Mouse (Mus musculus) skeletal muscle tissue, adult 2 months (tissue): ENCODE results near the gene St7l.
"Not testable (repeated sequence)": the region's sequence is repeated elsewhere in the genome, so short reads cannot be mapped to it uniquely, and the experiment has no call there.

Experiments
- DNase-seq: peaks from one replicate; pipeline ENCODE4 v3.0.0-alpha.2; 2012; ENCODE audit warnings: low read depth, low spot score

The St7l gene

DNA sequence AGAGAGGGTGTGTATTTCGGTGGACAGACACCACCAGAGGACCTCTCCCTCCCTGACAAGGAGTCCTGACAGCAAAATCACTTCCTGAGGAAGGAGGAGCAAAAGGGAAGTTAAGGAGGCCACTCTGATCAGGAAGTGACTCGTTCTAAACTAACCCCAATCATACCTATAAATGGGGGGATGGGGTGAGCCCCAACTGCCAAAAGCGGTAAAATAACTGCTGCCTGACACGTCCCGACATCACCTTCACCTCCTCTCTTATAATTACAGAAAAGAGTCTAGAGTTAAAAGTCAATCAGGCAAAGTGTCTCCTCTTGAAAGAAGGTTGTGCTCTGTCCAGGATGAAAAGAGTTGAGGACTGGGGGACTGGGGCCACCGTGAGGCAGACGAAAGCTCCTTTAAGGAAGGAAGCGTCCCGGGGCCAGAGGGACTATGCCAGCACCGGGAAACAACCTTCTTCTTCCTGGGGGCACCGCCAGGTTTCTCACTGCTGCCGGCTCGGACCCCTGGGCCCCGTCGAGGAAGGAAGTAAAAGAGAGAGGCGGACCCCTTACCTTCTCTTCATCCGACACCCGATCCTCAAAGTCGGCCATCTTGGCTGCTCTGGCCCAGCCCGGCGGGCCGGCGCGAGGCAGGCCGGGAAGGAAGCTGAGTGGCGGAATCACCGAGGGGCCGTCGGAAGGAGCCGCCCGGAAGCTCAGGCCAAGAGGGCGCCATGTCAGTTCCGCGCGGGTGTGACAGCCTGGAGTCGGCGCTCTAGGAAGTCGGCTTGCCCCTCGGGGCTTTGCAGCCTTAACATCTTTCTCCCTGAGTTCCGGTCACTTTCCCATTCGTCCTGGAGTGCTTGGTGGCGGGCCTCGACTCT, at the start of gene St7l, which contains the start of gene Capza1:
Gene St7l (plus strand): TSS at position 220 of the 865 bp plus-strand sequence.
Gene Capza1 (minus strand): TSS at position 720 of the 865 bp plus-strand sequence.
- peak; percentile 87 for DNase-seq

DNA sequence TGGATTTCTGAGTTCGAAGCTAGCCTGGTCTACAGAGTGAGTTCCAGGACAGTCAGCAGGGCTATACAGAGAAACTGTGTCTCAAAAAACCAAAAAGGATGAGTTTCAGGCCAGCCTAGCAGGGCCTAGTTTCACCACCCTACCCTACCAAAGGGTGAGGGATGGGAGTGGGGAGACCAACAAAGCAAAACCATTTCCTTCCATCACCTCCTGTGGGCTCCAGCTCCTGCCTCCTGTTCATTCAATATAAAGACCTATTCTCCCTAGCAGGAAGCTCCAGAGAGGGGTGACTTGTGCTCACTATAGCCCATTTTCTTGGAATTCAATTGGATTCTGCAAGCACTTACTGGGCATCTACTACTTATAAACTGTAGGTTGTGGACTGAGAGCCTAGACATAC, 49.1 kb upstream of the St7l start:
- DNase-seq, result no peak

DNA sequence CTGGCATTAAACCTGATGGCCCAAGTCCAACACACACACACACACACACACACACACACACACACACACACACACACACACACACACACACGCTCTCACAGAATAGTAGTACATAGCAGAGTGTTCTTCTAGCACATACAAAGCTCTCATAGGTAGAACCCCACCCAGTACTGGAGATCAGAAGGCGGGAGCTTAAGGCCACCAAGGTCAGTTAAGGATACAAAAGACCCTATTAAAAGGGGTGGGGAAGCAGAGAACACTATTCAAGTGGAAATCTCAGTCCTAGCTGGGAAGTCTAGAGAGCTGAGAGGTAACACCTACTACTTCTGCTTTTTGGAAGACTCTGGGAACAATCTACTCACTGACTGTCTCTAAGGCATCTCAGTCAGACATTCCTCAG, 48.5 kb upstream of the St7l start:
- DNase-seq, result no peak

DNA sequence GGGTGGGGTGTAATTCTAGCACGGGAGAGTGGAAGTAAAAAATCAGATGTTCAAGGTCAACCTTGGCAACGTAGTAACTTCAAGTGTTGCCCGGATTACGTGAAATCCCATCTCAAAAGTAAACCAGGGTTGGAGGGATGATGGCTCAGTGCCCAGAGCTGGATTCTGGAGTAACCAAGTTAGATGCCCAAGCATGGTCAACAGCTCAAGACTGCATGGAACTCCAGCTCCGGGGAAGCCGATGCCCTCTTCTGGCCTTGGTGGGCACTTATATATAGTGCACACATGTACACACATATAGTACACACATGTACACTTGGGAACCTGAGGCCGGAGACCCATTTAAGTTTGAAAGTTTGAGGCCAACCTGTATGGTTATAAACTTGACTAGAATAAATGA, 47.7 kb upstream of the St7l start:
- no peak for DNase-seq

DNA sequence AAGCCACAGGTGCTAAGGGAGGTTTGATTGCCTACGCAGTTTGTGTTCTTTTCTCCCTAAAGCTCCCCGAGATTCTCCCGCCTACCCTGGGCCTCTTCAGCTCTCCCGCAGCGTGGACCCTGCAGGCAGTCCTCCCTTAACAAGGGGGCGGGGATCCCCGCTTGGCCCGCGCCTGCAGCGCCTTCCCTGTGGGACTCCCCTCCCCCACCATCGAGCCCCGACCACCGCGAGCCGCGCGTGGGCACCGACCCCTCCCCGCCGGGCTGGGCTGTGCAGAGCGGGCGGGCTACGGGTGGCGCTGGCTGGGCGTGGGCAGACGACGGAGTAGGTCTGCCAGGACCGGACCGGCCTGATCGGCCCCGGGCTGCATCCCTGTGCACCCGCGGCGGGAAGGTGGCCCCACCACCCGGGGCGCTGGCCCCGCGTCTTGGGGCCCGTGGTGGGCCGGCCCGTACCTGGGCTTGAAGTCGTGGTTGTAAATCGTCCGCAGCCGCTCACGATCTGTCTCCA, 46.3 kb upstream of the St7l start:
- no peak for DNase-seq

DNA sequence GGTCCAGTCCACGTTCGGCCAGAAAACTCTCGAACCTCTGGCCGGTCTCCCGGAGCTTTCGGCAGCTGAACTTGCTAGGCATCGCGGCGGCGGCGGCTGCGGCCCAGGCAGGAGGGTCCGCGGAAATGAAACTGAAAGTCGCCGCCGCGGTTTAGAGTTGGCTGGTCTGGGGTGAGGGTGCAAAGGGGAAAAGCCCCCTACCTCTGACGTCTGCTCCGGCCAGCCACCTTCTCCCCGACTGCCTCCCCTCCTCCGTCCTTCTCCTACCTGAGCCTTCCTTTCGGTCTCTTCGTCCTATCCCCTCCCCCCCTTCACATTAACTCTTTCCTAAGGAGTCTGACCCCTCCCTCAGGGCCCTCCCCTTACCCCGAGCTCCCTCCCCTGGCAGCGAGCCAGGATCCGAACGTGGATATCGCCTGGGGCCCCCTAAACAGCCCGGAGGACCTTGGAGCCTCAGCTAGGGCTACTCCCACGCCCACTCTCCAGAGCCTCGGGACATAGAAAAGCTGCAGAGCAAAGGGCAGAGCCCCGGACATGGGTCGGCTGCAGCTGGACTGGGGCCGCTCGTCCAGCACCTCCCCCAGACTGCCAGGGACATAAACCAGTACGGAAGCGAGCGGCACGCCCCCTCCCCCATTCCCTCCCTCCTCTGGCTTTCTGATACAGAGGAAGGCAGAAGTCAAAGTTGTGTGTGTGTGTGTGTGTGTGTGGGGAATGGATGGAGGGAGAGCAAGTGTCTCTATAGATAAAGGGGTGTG, 45.6 kb upstream of the St7l start, which contains the start of gene Mov10:
Gene Mov10 (minus strand): TSS at position 573 of the 758 bp plus-strand sequence.
- peak; percentile 33 for DNase-seq

DNA sequence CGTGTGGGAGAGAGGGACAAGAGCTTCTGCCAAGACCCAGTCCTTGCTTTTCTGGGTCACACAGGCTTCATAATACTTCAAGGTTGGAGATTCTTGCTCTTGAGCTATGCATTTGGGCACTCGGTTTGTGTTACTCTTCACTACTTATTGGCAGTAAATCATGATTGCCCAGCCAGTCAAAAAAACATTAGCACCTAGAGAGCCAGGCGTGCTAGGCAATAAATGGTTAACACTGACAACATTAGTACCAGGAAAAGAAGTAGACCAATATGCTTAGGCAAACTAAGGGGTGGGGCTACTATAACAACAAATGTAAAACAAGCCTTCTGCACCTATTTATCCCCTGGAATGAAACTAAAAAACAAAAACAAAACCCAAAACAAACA, 45.1 kb upstream of the St7l start:
- DNase-seq, result no peak

DNA sequence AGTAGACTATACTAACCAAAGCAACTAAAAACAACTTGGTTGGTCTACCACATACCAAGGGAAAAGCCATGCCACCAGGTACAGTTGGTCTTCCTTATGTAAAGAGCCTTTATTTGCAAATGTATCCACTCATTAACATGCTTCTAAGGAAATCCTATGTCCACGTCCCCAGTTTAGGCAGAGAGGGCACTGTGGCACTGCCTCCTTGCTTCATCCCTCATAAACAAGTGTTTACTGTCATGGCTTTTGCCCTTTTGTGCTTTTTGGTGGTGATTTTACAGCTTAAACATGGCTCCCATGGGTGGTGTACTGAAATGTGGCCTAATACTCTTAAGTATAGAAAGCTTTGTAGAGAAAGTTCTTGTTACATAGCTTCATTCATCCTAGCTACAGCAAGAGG, 43.4 kb upstream of the St7l start:
- no peak for DNase-seq

DNA sequence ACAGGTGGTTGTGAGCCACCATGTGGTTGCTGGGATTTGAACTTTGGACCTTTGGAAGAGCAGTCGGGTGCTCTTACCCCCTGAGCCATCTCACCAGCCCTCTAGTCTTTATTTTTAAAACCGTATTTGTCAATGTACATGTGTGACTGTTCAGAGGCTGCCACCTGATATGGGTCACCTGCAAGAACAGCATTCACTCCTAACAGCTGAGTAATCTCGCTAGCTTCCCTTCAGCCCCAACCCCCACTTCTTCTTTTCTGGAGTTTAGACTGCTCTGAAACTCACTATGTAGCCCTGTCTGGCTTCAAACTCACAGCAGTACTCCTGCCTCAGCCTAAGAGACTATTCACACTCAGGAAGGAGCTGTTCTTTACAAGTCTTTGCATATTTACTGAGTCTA, 41.4 kb upstream of the St7l start:
- no peak for DNase-seq

DNA sequence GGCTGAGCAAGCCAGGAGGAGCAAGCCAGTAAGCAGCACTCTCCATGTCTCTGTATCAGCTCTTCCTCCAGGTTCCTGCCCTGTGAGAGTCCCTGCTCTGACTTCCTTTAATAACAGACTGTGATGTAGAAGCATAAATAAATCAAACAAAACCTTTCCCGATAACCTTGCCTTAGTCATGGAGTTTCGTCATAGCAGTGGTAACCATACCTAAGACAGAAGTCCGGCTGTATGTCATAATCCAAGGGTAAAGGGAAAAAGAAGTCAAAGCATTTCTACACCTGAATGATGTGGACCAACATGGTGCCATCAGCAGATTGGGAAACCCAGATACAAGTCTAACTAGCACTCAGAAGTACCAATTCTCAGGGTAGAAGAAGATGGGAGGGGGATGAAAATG, 28.0 kb upstream of the St7l start:
- no peak for DNase-seq

DNA sequence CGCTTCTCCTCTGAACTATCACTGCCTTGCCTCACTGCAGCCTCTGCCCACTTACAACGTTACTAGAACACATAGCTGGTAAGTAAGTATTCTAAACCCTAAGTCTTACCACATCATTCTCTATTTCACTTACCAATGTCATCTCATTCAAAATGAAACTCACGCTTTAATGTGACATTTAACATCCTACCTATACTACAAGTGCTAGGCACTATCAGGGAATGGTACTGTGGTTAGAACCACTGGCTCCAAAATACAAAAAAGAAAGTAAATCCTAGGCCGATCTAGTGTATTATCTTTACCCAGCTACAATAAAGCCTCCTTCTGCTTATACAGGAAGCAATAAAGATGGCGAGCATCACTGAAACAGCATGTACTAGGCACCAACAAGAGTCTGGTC, 22.8 kb upstream of the St7l start:
- no peak for DNase-seq

DNA sequence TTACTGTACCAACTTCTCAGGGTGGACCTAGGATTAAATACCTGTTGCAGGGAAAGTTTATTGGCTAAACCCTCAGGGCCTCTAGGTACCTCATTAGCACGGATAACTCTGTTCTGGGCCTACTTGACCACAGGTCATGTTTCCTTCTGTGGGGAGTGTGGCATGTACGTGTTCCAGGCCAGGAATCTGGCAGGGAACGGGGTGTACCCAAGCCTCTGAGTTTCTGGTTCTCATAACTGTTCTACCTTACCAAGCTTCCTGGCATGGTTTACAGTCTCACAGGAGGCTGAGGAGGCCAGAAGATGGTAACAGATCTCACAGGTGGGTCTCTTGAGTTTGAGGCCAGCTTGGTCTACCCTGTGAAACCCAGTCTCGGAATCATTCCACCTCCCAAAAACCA, 17.2 kb upstream of the St7l start:
- peak; percentile 77 for DNase-seq

DNA sequence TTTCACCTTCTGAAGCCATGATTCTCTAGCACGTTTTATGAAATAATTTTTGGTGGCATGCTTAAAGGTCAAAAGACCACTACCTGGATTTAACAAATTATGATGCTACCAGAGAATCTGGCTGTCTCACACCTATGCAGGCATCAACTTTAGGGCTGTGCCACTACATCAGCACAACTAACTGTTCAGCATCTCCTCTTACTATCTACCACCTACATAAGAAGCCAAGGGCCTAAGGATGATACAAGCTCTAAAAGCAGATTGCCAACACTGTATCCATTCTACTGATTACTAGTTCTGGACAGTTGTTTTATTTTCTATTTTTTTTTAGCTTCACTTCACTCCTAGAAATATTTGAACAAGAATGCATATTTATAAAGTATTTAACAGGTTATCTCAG, 9.3 kb upstream of the St7l start:
- no peak for DNase-seq

DNA sequence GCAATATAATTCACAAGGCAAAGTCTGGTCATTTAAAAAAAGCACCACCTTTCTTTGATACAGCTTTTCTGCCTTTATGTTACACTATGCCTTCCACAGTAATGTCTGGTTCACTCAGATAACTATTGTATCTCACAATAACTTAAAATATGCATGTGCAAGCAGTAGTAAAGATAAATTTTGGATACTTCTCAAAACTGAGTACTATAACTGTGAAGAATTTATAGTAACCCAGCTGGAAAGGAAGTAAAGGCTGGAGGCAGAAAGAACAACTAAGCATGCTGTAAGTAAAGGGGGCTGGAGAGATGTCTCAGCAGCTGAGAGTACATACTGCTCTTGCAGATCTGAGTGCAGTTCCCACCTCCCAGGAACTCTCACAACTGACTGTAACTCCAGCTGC, 8.9 kb upstream of the St7l start:
- no peak for DNase-seq

DNA sequence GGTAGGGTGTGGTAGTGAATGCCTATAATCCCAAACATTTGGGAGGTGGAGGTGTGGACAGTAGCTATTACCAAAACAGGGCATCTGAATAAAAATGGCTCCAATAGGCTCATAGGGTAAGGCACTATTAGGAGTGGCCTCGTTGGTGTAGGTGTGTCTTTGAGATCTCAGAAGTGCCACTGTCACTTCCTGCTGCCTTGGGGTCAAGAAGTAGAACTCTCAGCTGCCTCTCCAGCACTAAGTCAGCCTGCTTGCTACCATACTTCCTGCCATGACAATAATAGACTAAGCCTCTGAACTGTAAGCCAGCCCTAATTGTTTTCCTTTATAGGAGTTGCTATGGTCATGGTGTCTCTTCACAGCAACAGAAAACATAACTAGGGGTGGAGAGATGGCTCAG, 7.7 kb upstream of the St7l start:
- no peak for DNase-seq

DNA sequence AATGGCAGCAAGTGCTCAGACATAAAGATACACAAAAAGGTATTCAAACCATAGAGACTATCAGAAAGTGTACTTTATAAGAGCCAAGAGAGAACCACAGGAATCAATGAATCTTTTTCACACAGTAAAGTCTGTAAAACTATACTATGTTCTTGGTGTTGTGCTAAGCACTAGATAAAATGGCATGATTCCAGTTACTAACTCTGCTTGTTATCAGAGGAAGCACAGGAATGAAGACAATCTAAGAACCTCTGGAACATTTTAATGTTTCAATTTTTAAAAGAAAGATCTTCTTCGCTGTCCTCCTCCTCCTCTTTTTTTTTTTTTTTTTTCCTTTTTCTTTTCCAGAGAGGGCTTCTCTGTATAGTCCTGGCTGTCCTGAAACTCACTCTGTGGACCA, 5.2 kb upstream of the St7l start:
- no peak for DNase-seq

DNA sequence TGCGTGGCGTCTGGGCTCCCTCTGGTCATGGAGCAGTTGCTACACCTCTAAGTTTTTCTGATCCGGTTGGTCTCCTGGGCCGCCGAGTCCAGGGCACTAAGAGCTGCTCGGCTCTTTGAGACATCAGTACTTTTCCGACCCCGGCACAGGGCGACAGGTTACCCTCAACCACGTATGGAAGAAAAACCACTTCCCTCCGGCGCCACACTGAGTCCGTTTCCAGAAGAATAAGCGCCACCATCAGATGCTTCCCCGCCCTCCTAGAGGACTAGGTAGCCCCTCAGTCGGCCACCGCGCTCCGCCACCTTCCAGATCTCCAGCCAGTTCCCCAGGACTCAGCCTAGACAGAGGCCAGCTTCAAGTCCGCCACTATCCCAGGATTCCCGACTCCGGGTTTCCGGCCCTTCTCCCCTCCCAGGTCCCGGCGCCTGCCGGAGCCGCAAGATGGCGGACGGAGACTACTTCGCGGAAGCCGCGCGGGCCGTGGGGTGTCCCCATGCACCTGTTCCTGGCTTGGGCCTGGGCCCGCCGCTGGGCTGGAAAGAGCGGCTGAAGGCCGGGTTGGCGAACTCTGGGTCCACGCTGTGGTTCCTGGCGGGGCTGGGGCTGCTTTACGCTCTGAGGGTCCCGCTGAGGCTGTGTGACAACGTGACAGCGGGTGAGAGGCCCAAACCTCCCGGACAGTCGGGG, 991 bp downstream of the St7l start:
- DNase-seq, result peak; percentile 86

DNA sequence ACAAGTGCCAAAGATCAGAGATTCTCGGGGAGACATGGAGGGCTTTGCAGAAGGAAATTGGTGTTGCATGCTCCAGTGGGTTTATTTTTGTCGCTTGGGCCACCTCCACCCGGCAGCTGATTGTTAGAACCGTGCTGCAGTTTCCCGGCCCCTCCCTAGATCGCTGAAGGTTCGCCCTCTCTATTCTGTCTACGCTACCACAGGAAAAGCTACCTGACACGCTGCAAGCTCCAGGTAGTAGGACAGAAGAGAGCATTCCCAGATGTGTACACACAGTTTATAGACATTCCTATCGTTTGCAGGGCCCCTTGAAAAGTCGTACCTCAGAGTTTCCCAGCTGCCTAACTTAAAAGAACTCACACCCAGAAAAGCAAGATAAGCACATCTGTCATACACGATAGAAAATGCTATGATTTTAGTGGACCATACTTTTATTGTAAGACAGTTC, 1.6 kb downstream of the St7l start:
- no peak for DNase-seq

DNA sequence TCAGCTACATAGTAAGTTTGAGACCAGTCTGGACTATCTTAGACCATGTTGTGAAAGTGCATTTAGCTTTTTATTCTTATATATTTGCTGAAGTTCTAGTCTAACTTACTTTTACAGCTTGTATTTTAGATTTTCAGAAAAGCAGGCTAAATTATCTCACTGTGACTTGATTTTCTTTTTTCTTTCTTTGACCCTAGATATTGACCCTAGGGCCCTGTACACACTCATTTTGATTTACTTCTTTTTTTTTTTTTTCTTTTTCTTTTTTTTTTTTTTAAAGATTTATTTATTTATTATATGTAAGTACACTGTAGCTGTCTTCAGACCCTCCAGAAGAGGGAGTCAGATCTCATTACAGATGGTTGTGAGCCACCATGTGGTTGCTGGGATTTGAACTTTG, 2.9 kb downstream of the St7l start:
- not testable (repeated sequence) for DNase-seq

DNA sequence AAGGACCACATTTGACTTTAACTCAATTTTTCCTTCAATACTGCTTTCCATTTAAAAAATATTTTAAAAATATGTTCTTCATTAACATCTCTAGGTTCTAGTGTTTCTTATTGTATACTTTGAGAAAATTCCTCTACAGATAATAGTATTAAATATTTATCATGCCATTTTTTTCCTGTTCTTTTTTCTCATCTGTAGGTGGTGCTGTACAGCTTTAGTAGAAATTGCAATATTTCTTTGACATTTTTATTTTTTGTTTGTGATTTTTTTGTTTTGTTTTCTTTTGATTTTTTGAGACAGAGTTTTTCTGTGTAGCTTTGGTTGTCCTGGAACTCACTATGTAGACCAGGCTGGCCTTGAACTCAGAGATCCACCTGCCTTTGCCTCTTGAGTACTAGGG, 5.8 kb downstream of the St7l start:
- no peak for DNase-seq

DNA sequence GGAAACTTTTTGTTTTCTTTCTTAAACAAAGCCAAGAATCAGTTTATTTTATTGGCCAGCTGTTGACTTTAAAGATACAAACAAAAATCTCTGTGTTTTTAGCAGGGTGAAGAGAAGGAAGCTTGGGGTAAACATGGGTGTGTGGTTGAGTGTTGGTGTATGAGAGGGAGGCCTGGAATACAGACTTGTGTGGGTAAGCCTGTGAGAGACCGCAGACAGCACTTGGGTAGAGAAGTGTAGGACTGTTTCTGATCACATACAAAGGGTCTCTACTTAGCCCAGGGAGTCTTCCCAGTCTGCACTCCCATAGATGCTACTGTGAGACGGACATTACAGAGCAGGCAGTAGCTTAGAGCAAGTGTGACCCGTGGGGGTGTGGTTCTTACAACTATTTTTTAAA, 24.8 kb downstream of the St7l start:
- no peak for DNase-seq

DNA sequence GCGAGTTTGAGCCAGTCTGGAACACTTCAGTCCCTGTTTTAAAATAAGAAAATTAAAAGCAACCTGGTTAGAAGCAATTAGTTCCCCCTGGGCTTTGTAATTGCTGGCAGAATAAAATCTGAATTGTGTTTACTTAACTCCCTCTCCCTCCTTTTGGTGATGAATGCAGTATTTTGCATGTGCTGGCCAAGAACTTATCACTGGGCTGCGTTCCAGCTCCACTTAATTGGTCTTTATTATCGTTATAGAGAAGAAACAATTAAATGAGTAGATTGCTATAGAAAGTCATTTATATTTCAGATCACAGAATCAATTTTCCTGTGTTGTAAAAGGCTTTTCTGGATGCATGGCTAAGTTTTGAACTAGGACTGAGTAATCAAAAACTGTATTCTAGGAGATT, 32.3 kb downstream of the St7l start:
- no peak for DNase-seq
